Mouse (Mus musculus) C2C12 (cell line): Measurements from ENCODE around the gene Sox11. TPM values are rescaled to one million over a fixed set of nuclear protein-coding genes. Genes with fewer than 3 reads are reported as not detected.

Experiments used
- H3K27me3 ChIP-seq: one replicate; pipeline ENCODE4 v1.6.1; 2011; ENCODE audit not compliant: control insufficient read depth, insufficient read depth, insufficient read length
- H3K36me3 ChIP-seq: one replicate; pipeline ENCODE4 v1.6.1; 2011; ENCODE audit not compliant: control insufficient read depth, insufficient read depth
- H3K4me3 ChIP-seq: one replicate; pipeline ENCODE4 v1.5.1; 2011; ENCODE audit warnings: mild to moderate bottlenecking, control low read depth; ENCODE audit not compliant: poor library complexity, insufficient read depth, severe bottlenecking
- H3K79me2 ChIP-seq: one replicate; pipeline ENCODE4 v1.6.1; 2011; ENCODE audit not compliant: control insufficient read depth, insufficient read depth
- H3K79me3 ChIP-seq: one replicate; pipeline ENCODE4 v1.6.1; 2011; ENCODE audit warnings: low read depth, control low read depth
- H3ac ChIP-seq: one replicate; pipeline ENCODE3; 2011; ENCODE audit warnings: low read depth; ENCODE audit not compliant: control insufficient read depth, insufficient read length
- CEBPB ChIP-seq: IDR thresholded peaks from one replicate; pipeline ENCODE4 v1.6.1; 2011; ENCODE audit warnings: low read depth, mild to moderate bottlenecking, control low read depth, moderate library complexity
- CTCF ChIP-seq: IDR thresholded peaks from one replicate; pipeline ENCODE4 v1.5.1; 2011; ENCODE audit not compliant: control insufficient read depth, insufficient read depth, insufficient read length
- FOSL1 ChIP-seq: IDR thresholded peaks from one replicate; pipeline ENCODE4 v1.8.0; 2011; ENCODE audit warnings: mild to moderate bottlenecking, low read length; ENCODE audit not compliant: poor library complexity, insufficient read depth, severe bottlenecking
- MAX ChIP-seq: IDR thresholded peaks from one replicate; pipeline ENCODE4 v1.6.1; 2011; ENCODE audit warnings: mild to moderate bottlenecking, control low read depth
- MYOD1 ChIP-seq: IDR thresholded peaks from one replicate; pipeline ENCODE4 v1.6.1; 2011; ENCODE audit warnings: low read depth; ENCODE audit not compliant: control insufficient read depth, insufficient read length
- MYOG ChIP-seq: IDR thresholded peaks from one replicate; pipeline ENCODE4 v1.6.1; 2011; ENCODE audit not compliant: control insufficient read depth, insufficient read length; ENCODE audit errors: extremely low read depth
- USF1 ChIP-seq: IDR thresholded peaks from one replicate; pipeline ENCODE4 v1.6.1; 2011; ENCODE audit warnings: low read depth, mild to moderate bottlenecking, control low read depth, moderate library complexity
- polyA plus RNA-seq: library from polyadenylated mRNA; unstranded; fragments of >200 nt; fragmentation: generic; extraction: Trizol; gene quantifications from one replicate; pipeline ENCODE4 v1.2.1, GENCODE M21; 2012; ENCODE audit warnings: missing spikeins

Gene Sox11
- polyA plus RNA-seq, 1 experiment: 7.0 TPM

DNA sequence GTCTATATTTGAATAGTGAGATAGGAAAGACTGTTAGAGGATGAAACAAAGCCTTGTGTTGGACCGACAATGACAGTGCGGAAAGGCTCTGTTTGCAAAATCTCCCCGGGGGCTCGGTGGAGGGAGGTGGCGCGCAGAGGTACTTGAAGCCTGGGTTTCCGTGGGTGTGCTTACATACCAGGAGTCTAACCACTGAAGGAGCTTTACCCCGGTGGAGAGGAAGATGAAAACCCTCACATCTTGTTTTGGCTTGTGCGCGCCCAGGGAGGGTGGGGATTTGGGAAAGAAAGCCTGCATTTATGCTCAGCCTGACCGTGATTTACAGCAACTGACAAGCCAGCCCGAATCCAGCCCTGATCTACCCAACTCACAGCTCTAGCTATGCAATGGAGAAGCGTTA is 31.7 kb downstream of the Sox11 start:
- no peaks in the 10 kb centered on the region for H3K27me3 ChIP-seq
- no peak overlapping the region for H3K4me3 ChIP-seq
- H3K79me3 ChIP-seq: no peaks in the 10 kb centered on the region
- no peaks in the 10 kb centered on the region for H3K79me2 ChIP-seq
- no peak overlapping the region for H3ac ChIP-seq
- TF ChIP-seq CTCF (no peak), FOSL1 (no peak)
- H3K36me3 ChIP-seq: no peaks in the 10 kb centered on the region

DNA sequence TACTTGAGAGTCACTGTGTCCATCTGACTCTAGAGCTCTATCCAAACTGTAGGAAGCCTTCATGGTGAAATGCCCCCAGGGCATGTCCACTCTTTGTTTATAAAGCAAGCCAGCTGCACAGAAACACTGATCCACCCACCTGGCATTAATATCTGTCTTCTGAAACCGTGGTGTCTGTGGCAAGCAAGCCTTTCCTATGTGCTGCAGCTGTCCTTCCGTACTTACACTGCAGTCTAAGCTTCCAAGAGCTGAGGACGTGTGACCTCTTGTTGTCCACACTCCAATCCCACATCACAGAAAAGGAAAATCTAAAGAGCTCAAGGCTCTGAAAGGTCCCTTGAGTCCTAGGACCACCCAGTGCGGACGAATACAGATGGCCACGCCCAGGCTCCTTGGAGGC is 32.4 kb downstream of the Sox11 start:
- H3K27me3 ChIP-seq: no peaks in the 10 kb centered on the region
- H3K4me3 ChIP-seq: no peak overlapping the region
- H3K79me2 ChIP-seq: no peaks in the 10 kb centered on the region
- H3ac ChIP-seq: no peak overlapping the region
- no peaks in the 10 kb centered on the region for H3K79me3 ChIP-seq
- H3K36me3 ChIP-seq: no peaks in the 10 kb centered on the region
- TF ChIP-seq MYOG: no peak

DNA sequence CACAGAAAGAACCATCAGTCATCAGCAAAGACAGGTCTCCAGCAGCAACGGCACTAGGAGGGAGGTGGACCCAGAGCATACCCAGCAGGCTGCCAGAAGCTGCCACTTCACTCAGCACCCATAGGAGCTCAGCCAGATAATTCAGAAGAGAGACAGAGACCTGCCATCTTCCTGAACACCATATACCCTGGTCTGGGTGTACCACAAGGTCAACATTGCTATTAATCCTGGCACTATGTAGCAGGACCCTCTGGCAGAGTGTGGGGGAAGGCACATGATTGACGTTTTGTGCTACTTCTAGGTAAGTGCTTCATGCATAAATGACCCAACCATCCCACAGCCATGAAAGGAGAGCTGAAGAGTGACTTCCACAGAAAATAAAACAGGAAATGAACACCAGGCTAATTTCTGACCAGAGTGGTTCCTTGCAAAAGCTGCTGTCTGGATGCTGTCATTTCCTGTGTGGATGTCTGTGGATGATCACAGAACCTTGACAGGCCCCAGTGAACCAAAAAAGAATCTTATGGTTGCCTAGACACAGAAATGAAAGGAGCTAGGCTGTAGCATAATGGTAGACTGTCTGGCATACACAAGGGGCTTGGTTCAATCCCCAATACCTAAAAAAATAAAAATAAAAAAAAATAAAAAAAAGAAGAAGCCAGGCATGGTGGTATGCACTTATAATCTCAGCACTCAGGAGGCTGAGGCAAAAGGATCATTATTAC is 37.5 kb downstream of the Sox11 start:
- Histone ChIP-seq H3K27me3 (no peaks in the 10 kb centered on the region), H3K79me2 (no peaks in the 10 kb centered on the region), H3K79me3 (no peaks in the 10 kb centered on the region)

GRCm38 (mm10) chr12:27303190-27303589 is 39.2 kb downstream of the Sox11 start:
- no peaks in the 10 kb centered on the region for H3K36me3 ChIP-seq
- H3ac ChIP-seq: no peak overlapping the region
- TF ChIP-seq FOSL1 (no peak), CTCF (no peak), MYOG (no peak), MAX (no peak), CEBPB (no peak), USF1 (no peak), MYOD1 (no peak)
- H3K79me3 ChIP-seq: no peaks in the 10 kb centered on the region
- H3K4me3 ChIP-seq: no peak overlapping the region
- H3K79me2 ChIP-seq: no peaks in the 10 kb centered on the region
- no peaks in the 10 kb centered on the region for H3K27me3 ChIP-seq

More for the DNA sequence above, 37.5 kb downstream of the Sox11 start:
- Histone ChIP-seq H3K4me3 (no peak overlapping the region), H3K36me3 (no peaks in the 10 kb centered on the region), H3ac (no peak overlapping the region)
- TF ChIP-seq MYOG (no peak), MAX (no peak), FOSL1 (no peak), MYOD1 (no peak), CEBPB (no peak), USF1 (no peak), CTCF (no peak)

GRCm38 (mm10) chr12:27298721-27299120 is 43.7 kb downstream of the Sox11 start:
- Histone ChIP-seq H3K79me3 (no peaks in the 10 kb centered on the region), H3K79me2 (no peaks in the 10 kb centered on the region), H3K36me3 (no peaks in the 10 kb centered on the region), H3ac (no peak overlapping the region), H3K27me3 (no peaks in the 10 kb centered on the region), H3K4me3 (no peak overlapping the region)
- TF ChIP-seq USF1: no peak
- no peak for TF ChIP-seq FOSL1
- TF ChIP-seq MYOG: no peak
- no peak for TF ChIP-seq MAX
- no peak for TF ChIP-seq MYOD1
- TF ChIP-seq CEBPB: no peak
- TF ChIP-seq CTCF: no peak

DNA sequence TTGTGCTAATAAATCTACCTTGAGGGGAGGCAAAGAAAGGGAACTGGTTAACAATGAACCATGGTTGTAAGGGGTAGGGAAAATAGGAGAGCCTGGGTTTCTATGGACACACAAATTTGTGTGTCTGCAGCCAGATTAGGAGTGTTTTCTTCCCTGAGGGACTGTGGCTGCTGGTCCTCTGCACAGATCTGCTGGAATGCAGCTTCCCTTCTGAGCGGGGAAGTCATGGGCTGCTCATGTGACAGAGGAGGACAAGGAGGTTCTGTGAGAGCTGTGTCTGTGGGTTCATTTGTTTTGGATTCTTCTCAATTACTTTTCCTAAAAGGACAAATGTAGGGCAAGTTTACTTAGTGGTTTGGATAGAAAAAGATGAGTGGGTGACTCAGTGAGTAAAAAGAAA is 48.2 kb downstream of the Sox11 start:
- TF ChIP-seq USF1 (peak; percentile 36), CTCF (no peak), MAX (no peak)
- Histone ChIP-seq H3K79me2 (no peaks in the 10 kb centered on the region), H3K79me3 (no peaks in the 10 kb centered on the region), H3ac (no peak overlapping the region), H3K27me3 (no peaks in the 10 kb centered on the region), H3K4me3 (no peak overlapping the region), H3K36me3 (no peaks in the 10 kb centered on the region)
